Mouse (Mus musculus) cerebellum, postnatal 14 days (tissue): ENCODE results near the gene Msrb3.

ENCODE experiments used
- DNase-seq, 2 experiments: peaks; one replicate each; pipeline ENCODE4 v3.0.0; 2021; ENCODE audit warnings: mixed read lengths in 2 of 2

Msrb3 gene

DNA sequence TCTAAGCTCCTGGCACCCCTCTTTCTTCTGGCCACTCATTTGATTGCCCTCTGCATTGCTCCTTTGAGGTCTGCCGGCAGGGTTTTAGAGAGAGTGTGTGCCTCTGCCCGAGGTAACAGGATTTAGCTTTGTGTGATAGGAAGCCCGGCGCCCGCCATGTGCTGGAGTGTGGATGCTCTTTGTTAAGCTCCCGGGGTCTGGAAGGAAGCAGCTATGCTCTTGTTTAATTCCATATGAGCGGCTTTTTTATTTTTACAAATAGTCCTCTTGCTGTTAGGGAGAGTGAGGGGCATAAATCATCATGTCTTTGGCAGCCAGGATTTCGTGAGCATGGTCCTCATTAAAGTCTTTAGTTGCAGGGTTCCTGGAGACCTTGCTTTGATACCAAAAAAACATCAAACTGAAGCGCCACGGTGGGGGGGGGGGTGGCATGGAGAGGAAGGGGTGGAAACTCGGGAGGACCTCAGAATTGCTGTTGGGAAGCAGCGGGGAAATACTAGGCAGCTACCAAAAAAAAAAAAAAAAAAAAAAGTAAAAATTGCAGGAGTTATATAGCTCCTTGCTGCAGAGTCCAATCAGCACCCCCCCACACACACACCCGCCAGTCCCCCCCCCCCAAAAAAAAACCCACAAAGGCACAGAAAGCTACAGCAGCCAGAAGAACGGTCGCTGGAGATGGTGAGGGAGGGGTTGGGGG, 154.3 kb downstream of the Msrb3 start:
- peak; percentile 8 to 17 for DNase-seq

DNA sequence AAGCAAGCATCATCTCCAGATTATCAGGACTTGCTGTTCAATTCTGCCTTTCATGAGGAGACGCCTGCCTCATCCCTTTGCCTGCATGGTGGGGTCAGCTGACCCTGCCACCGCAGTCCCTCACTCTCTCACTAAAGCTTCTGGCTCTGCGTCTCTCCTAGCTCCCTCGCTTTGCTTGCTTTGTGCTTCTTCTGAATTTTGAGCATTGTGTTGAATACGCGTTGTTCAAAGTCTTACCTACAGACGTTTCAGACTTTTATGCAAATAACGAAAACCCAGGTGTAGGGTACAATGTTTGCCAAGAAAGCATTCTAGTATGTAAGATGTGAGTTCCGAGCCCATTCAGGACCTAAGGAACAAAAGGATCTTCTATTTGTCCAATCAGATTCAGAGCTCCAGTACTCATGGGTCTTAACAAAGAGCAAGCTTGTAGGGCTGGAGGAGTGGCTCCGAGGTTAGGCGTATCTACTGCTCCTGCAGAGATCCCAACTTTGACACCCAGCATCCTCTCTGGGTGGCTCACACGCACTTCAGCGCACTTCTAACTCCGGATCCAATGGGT, 162.3 kb downstream of the Msrb3 start:
- DNase-seq: peak in 1 of 2 experiments; percentile 6

DNA sequence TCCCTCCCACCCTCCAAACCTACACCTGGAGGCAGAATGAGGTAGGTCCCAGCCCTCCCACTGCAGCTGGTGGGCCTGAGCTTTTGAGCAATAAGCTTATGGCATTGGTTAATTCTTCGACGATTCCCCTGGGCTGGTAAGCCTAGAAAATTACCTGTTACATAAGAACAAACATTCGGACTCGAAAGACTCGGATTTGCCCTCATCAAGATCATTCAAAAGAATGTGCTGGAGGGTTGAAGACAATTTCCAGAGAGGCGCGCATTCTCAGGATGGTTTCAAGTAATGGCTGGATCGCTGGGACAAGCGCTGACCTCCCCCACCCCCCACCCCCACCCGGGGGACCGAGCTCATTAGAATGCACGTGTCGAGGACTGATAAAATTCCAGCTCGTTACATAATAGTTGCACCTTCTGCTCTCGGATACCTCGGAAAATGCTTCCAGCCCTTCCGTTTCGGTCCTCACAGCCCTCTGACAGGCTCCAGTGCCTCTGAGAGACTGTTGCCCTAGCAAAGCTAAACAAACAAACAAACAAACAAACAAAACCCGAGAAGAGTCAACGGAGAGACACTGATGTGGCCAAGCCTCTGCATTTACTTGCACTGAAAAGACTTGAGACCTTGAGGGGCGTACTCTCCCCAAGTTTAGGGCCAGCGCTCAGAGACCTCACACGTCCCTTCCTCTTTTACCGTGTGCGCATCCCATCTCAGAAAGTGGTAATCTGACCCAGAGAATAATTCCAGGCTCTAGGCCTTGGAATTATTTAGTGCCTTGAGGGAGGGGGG, 163.0 kb downstream of the Msrb3 start:
- peak in 1 of 2 experiments; percentile 5 for DNase-seq

DNA sequence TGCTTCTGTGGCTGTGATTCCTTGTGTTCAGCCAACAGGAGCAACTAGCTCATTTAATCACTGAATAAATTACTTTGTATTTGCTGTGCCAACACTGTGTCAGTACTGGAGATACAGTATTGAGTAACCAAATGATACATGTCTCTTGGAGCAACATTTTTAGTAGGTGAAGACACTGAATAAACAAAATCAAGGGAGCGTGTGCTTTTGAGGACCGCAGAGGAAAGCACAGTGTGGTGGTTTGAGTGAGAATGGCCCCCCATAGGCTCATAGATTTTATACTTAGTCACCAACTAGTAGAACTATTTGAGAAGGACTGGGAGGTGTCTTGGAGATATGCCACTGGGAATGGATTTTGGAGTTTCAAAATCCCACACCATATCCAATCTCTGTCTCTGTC, 164.5 kb downstream of the Msrb3 start:
- no peak for DNase-seq
